Mouse (Mus musculus) heart, postnatal 0 days (tissue): ENCODE data around the gene Mafg.

ENCODE experiments used
- CTCF ChIP-seq: IDR thresholded peaks from 2 replicates; pipeline ENCODE4 v1.5.1; 2016; ENCODE audit warnings: antibody characterized with exemption, control low read depth, low read depth
- EP300 ChIP-seq: IDR thresholded peaks from 2 replicates; pipeline ENCODE4 v1.6.1; 2016; ENCODE audit warnings: antibody characterized with exemption, low read depth

GRCm38 (mm10) chr11:120610477-120611046, 22.8 kb downstream of the Mafg start:
- TF ChIP-seq CTCF (no peak), EP300 (no peak)
